Mouse (Mus musculus): ENCODE measurements around the gene Nlrx1. TPM values are rescaled to one million over a fixed set of nuclear protein-coding genes. Genes with fewer than 3 reads are reported as not detected.

Gene Nlrx1
- total and polyA plus RNA-seq, 3 experiments, result 8.8 to 15.4 (median 10.9) TPM

DNA sequence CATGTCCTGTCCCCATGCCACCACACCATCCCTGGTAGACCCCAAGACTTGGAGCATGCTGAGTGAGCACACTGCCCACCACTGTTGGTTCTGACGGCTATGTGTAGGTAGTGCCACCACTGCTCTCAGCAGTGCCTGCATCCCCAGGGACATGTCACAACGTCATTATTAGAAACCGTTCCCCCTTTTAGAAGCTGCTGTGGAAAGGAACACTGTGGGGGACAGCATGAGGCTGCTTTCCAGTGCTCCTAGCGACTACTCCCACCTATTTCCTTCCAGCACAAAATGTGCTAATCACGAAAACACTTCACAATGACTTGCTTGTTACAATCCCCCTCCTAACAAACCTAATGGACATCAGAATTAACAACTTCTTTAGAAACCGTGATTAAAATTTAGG, 42.4 kb downstream of the Nlrx1 start:
- dilution Hi-C loops (cut with MboI; ENCODE audit: extremely low pct_ligation_motif_present, extremely low pct_unique_long_range_greater_than_20kb, low sequenced_read_pairs), result no loop called here
- Histone ChIP-seq H3K36me3 (replicated peaks in 1 of 2; ENCODE audit: control insufficient read depth in 1 of 2, insufficient read depth in 1 of 2, low read length in 1 of 2) (peaks cover 2 to 40% of the 10 kb centered on the region in 2 experiments), H3K27ac (ENCODE audit: insufficient read depth, low read depth) (no peak overlapping the region), H3K9ac (ENCODE audit: insufficient read depth, low read depth) (no peak overlapping the region), H3K4me1 (ENCODE audit: control insufficient read depth in 1 of 2, insufficient read depth in 2 of 2) (peaks cover 11 to 51% of the 10 kb centered on the region in 2 experiments), H3K4me3 (replicated peaks in 1 of 3; ENCODE audit: low read depth in 2 of 3, low read length in 2 of 3, poor library complexity in 1 of 3) (peak overlapping the region in 1 of 3 experiments; percentile 5), H3K79me2 (replicated peaks; ENCODE audit: control insufficient read depth, extremely low read depth, insufficient read depth, poor library complexity, severe bottlenecking) (peaks cover 75% of the 10 kb centered on the region), H3K27me3 (replicated peaks) (no peaks in the 10 kb centered on the region), H3K9me3 (replicated peaks; ENCODE audit: low read length) (no peaks in the 10 kb centered on the region), H3K4me2 (ENCODE audit: insufficient read depth, low read depth, poor library complexity, severe bottlenecking) (no peak overlapping the region)
- peak; percentile 49 for DNase-seq (ENCODE audit: extremely low read depth)
- in situ Hi-C loops (cut with MboI; ENCODE audit: low pct_ligation_motif_present, low pct_unique_long_range_greater_than_20kb, low sequenced_read_pairs), result no loop called here
- TF ChIP-seq E2F4 (IDR thresholded peaks at IDR 0.05; ENCODE audit: insufficient replicate concordance, low read depth, low read length) (no peak), KAT2A (IDR thresholded peaks at IDR 0.05; ENCODE audit: insufficient replicate concordance, low read length) (no peak), PAX5 (IDR thresholded peaks at IDR 0.05; ENCODE audit: low read length) (no peak), ZNF384 (IDR thresholded peaks at IDR 0.05; ENCODE audit: low read depth, low read length) (no peak), MEF2A (IDR thresholded peaks at IDR 0.05; ENCODE audit: borderline replicate concordance, low read depth, low read length) (no peak), MAFK (IDR thresholded peaks at IDR 0.05; ENCODE audit: insufficient replicate concordance, low read length) (no peak)

GRCm38 (mm10) chr9:44213538-44213937, 54.9 kb downstream of the Nlrx1 start:
- H3K4me2 ChIP-seq (ENCODE audit: insufficient read depth, low read depth, poor library complexity, severe bottlenecking), result peak overlapping the region; percentile 65
- H3K36me3 ChIP-seq (replicated peaks in 1 of 2; ENCODE audit: control insufficient read depth in 1 of 2, insufficient read depth in 1 of 2, low read length in 1 of 2), result peaks cover 2 to 27% of the 10 kb centered on the region in 2 experiments
- H3K27me3 ChIP-seq (replicated peaks), result no peaks in the 10 kb centered on the region
- H3K27ac ChIP-seq (ENCODE audit: insufficient read depth, low read depth), result peak overlapping the region; percentile 18
- peaks cover 29% of the 10 kb centered on the region for H3K79me2 ChIP-seq (replicated peaks; ENCODE audit: control insufficient read depth, extremely low read depth, insufficient read depth, poor library complexity, severe bottlenecking)
- H3K9ac ChIP-seq (ENCODE audit: insufficient read depth, low read depth), result peak overlapping the region; percentile 57; the same call in 1 of the 2 replicates
- peaks cover 3 to 32% of the 10 kb centered on the region in 2 experiments; a peak in 2 of 4 replicates for H3K4me1 ChIP-seq (ENCODE audit: control insufficient read depth in 1 of 2, insufficient read depth in 2 of 2)
- peak overlapping the region; percentile 13 to 36 (median 35) for H3K4me3 ChIP-seq (replicated peaks in 1 of 3; ENCODE audit: low read depth in 2 of 3, low read length in 2 of 3, poor library complexity in 1 of 3)
- in situ Hi-C loops (cut with MboI; ENCODE audit: low pct_ligation_motif_present, low pct_unique_long_range_greater_than_20kb, low sequenced_read_pairs), result no loop called here
- dilution Hi-C loops (cut with MboI; ENCODE audit: extremely low pct_ligation_motif_present, extremely low pct_unique_long_range_greater_than_20kb, low sequenced_read_pairs), result no loop called here
- peak; percentile 90 for DNase-seq (ENCODE audit: extremely low read depth)
- no peaks in the 10 kb centered on the region for H3K9me3 ChIP-seq (replicated peaks; ENCODE audit: low read length)
- TF ChIP-seq CTCF (conservative IDR thresholded peaks at IDR 0.05 in 1 of 2, IDR thresholded peaks at IDR 0.05 in 1 of 2; ENCODE audit: low read depth in 2 of 2, low read length in 2 of 2) (no peak), HCFC1 (IDR thresholded peaks at IDR 0.05; ENCODE audit: low read depth, low read length) (peak; percentile 34), ELF1 (IDR thresholded peaks at IDR 0.05; ENCODE audit: low read depth, low read length) (peak; percentile 38; the same call in 1 of the 2 replicates), RCOR1 (conservative IDR thresholded peaks at IDR 0.05; ENCODE audit: low read depth, low read length) (peak; percentile 78), MYC (IDR thresholded peaks at IDR 0.05; ENCODE audit: low read depth, low read length) (peak; percentile 86), NRF1 (IDR thresholded peaks at IDR 0.05; ENCODE audit: low read depth, low read length) (peak; percentile 69), SIN3A (IDR thresholded peaks at IDR 0.05; ENCODE audit: low read length) (peak; percentile 87), E2F4 (IDR thresholded peaks at IDR 0.05; ENCODE audit: insufficient replicate concordance, low read depth, low read length) (0 out of 2 replicates have a peak, but pooled peaks have one; percentile 43), ZMIZ1 (IDR thresholded peaks at IDR 0.05; ENCODE audit: low read depth, low read length) (no peak), EP300 (IDR thresholded peaks at IDR 0.05; ENCODE audit: low read length) (peak; percentile 96), GABPA (IDR thresholded peaks at IDR 0.05; ENCODE audit: insufficient replicate concordance, low read depth, low read length) (no peak), NELFE (IDR thresholded peaks at IDR 0.05; ENCODE audit: low read depth, low read length) (no peak), MXI1 (IDR thresholded peaks at IDR 0.05; ENCODE audit: low read depth, low read length) (peak; percentile 67; the same call in 1 of the 2 replicates), MAX (IDR thresholded peaks at IDR 0.05; ENCODE audit: low read length) (peak; percentile 53; the same call in 1 of the 2 replicates), MEF2A (IDR thresholded peaks at IDR 0.05; ENCODE audit: borderline replicate concordance, low read depth, low read length) (peak; percentile 76; the same call in 1 of the 2 replicates), MAFK (IDR thresholded peaks at IDR 0.05; ENCODE audit: insufficient replicate concordance, low read length) (0 out of 2 replicates have a peak, but pooled peaks have one; percentile 50), JUN (IDR thresholded peaks at IDR 0.05; ENCODE audit: insufficient read depth, low read depth, low read length) (peak; percentile 41; the same call in 1 of the 2 replicates), TCF12 (IDR thresholded peaks at IDR 0.05; ENCODE audit: low read depth, low read length) (peak; percentile 77), RAD21 (IDR thresholded peaks at IDR 0.05; ENCODE audit: low read depth, low read length) (no peak; the same call in 1 of the 2 replicates), CHD2 (IDR thresholded peaks at IDR 0.05; ENCODE audit: low read length) (peak; percentile 64; the same call in 1 of the 2 replicates), BHLHE40 (IDR thresholded peaks at IDR 0.05; ENCODE audit: low read depth, low read length) (peak; percentile 91), MAZ (IDR thresholded peaks at IDR 0.05; ENCODE audit: low read depth, low read length) (0 out of 2 replicates have a peak, but pooled peaks have one; percentile 53), ZKSCAN1 (IDR thresholded peaks at IDR 0.05; ENCODE audit: borderline replicate concordance, low read depth, low read length) (no peak), USF1 (IDR thresholded peaks at IDR 0.05; ENCODE audit: low read depth, low read length) (no peak), SMC3 (IDR thresholded peaks at IDR 0.05; ENCODE audit: low read depth, low read length) (peak; percentile 21), USF2 (conservative IDR thresholded peaks at IDR 0.05; ENCODE audit: low read depth, low read length) (no peak), ZNF384 (IDR thresholded peaks at IDR 0.05; ENCODE audit: low read depth, low read length) (peak; percentile 81), ETS1 (conservative IDR thresholded peaks at IDR 0.05; ENCODE audit: low read depth, low read length) (peak; percentile 76), JUND (conservative IDR thresholded peaks at IDR 0.05; ENCODE audit: low read depth, low read length) (peak; percentile 66)

Measured in CH12.LX (cell line).